Mouse (Mus musculus): Measurements from ENCODE around the gene Mad2l2.

The Mad2l2 gene

DNA sequence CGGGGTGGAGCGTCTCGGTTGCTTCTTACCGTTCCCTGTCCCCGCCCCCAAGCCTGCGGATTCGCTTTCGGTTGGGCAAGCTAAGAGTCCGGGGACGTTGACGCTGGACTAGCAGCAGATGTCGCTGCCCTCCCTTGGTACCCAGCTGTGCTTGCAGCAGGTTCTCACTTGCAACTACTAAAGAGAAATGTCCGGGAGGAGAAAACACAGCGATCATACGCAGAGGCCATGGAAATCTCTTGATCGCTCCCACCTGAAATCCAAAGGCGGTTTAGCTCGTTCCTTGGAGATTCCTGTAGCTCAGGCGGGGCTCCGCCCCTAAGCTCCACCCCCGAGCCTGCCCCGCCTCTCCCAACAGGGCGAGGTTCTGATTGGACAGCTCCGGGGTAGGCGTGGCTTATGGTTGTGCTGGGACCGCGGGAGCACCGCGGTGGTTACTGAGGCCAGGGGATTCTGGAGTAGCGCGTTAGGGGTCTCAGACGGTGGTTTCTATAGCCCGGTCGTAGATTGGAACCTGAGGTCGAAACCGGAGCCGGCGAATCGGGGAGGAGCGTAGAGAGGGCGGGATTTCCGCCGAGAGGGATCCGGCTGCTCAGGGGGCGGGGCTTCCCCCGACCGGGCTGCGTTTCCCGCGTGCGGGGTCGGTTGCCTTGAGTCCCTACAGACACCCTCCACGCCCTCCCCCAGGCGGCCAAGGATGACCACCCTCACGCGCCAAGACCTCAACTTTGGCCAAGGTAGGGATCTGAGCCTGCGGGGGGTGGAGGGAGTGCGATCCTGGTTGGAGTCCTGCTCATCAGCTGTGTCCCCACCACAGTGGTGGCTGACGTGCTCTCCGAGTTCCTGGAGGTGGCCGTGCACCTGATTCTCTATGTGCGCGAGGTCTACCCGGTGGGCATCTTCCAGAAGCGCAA lies 10.2 kb downstream of the Mad2l2 start:
- peak; percentile 95 for DNase-seq (ENCODE audit: low spot score)

DNA sequence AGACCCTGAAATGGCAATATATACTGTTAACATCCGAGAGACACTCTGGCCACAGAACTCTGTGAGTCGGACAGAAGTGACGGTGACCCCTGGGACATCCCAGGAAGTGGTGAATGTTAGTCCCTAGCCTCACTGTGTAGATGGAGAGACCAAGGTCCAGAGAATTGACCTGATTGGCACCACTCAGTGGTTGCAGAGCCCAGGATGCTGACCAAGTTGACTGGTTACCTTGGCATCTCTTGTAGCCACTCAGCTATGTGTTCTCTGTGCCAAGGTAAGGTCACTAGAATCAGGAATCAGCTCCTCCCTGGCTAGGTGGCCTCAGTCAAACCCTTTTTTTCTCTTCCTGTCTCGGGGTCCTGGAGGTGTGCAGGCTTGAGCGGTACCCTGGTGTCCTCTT lies 13.5 kb downstream of the Mad2l2 start:
- DNase-seq (ENCODE audit: low spot score), result no peak

DNA sequence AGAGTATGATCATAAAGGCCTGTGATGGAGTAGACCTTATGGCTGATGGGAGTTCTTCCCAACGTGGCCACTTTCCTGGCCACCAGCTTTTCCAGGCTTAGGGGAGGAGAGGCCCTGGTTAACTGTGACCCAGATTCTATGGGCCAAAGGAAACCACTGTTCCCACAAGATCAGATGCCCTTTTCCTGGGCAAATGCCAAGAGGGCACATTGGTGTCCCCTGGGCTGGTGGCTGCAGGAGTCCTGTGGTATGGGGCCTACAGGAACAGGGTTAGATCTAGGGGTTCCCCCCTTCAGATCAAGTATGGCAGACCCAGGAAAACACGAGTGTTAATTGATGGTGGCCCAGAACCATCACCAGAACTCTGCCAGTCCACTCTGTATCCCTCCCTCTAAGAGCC lies 17.5 kb downstream of the Mad2l2 start:
- no peak for DNase-seq (ENCODE audit: low spot score)

DNA sequence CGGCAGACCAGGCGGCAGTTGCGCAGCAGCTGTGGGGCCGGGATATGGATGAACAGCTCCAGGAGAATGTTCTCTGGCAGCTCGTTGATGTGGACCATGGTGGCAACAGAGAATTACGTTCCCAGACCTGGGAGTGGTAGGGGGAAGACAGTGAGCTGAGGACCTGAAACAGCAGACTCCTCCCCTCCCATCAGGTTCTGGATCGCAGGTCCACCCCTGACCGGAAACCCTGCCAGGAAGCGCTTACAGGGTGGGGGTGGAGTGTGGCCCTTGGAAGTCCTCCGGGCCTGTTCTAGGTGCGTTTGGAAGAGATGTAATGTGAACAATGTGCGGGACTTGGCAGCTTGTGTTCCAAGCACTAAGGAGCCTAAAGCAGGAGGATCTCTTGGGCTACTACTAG lies 19.4 kb downstream of the Mad2l2 start:
- peak; percentile 28 for DNase-seq (ENCODE audit: low spot score)

DNA sequence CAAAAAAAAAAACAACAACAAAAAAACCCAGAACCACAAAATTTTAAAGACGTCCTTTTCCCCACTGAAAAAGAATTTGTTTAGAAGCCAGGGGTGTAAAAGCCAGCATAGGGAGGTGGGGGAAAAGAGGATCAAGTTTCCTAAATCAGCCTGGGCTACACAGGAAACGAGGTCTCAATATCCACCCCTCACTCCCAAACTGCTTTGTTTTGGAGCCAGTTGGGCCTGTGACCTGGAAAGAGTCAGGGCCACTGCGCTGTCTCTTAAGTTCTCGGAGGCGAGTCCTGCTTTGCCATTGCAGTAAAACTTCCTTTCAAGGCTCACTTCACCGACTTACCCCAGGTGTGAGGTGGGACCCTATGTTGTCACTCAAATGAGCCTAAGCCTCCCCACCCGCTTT lies 20.1 kb downstream of the Mad2l2 start:
- no peak for DNase-seq (ENCODE audit: low spot score)

DNA sequence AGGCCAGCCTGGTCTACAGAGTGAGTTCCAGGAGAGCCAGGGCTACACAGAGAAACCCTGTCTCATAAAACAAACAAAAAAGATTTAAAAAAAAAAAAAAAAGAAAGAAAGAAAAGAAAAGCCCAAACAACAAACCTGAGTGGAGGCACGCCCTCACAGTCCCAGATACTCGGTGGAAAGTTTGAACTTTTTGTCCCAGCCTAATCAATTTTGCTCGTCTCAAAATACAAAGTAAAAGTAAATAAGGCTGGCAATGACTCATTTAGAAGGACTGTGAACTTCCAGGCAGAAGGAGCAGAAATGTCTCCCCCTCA lies 20.7 kb downstream of the Mad2l2 start:
- no peak for DNase-seq (ENCODE audit: low spot score)

DNA sequence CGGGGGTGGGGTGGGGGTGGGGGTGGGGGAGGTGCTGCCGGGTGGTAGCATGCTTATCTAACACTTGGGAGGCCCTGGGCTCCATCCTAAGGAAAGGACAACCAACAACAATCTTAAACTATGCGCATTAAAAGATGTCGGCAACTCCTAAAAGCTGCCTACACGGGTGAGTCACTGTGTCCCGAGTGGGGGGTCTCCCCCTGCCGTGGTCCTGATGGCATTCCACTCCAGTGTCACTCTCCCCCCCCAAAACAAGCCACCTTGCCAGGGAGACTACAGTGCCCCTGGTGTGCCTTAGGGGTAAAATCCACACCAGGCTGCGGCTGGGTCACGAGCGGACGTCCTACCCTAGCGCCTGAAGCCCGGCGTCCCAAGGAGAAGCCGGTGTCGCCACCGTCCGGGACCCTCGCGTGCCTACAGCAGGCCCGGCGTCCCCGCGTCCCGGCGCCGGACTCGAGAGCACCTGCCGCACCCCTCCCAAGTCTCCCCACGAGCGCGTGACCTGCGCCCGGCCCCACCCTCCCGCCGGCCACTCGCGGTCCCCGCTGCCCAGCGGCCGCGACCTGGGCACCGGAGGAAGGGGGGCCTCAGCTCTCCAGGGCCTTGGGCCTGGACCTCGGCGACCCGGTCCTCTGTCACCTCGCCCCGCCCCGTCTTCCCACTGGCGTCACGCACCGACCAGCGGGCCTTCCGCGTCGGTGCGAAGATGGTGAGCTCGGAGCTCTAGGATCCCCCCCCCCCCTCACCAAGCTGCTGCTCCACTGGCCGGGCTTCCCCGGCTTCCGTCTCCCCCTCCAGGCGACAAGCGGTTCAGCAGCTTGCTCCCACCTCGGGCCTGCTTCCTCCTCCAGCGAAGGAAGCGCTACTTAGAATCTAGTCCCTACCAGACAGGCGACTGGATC lies 21.3 kb downstream of the Mad2l2 start, which contains the start of gene Fbxo6:
Gene Fbxo6 (minus strand): TSS at position 874 of the 902 bp plus-strand sequence.
- peak; percentile 91 for DNase-seq (ENCODE audit: low spot score)

DNA sequence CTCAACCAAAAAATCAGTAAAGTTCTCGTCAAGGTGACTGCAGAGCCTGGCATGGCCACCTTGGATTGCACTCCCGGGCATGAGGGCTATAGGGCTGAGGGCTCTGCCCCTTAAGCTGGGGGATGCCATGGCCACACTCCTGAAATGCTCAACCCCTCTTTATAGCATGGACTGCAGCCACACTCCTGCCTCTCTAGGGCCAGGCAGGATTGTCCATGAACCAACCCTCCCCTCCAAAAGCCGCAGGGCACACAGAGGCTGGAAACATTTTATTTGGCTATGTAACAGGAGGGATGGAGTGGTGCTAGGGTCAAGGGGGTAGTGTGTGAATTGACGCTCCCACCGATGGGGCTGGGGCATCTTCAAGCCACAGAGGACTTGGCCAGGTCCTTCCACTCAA lies 22.4 kb downstream of the Mad2l2 start:
- no peak for DNase-seq (ENCODE audit: low spot score)

DNA sequence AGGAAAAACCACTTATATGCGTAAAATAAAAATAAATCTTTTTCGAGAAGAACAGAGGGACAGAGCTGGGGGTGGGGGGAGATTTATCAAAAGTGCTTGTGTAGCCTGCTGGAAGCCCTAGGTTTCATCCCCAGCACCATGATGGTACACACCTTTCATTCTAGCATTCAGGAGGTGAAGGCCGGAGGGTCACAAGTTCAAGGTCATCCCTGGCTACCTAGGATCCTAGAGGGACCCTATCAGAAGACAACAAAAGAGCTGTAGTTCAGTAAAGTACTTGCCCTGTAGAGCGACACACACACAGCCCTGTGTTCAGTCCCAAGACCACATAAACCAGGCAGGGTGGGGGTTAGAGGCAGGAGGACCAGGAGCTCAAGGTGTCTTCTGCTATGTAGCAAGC lies 23.8 kb downstream of the Mad2l2 start:
- no peak for DNase-seq (ENCODE audit: low spot score)

DNA sequence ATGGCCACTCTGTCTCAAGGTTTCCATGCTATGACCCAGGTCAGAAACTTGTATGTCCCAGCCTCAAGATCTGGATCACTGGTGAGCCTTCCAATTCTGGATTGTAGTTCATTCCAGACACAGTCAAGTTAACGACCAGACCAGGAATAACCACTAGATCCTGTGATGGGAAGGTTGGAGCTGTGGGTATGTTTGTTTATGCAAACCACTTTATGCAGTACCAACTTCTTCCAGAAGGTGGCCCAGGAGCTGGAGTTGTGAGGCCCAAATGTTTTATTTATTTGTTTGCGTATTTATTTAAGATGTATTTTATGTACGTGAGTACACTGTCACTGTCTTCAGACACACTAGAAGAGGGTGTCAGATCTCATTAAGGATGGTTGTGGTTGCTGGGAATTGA lies 24.8 kb downstream of the Mad2l2 start:
- DNase-seq (ENCODE audit: low spot score), result no peak

DNA sequence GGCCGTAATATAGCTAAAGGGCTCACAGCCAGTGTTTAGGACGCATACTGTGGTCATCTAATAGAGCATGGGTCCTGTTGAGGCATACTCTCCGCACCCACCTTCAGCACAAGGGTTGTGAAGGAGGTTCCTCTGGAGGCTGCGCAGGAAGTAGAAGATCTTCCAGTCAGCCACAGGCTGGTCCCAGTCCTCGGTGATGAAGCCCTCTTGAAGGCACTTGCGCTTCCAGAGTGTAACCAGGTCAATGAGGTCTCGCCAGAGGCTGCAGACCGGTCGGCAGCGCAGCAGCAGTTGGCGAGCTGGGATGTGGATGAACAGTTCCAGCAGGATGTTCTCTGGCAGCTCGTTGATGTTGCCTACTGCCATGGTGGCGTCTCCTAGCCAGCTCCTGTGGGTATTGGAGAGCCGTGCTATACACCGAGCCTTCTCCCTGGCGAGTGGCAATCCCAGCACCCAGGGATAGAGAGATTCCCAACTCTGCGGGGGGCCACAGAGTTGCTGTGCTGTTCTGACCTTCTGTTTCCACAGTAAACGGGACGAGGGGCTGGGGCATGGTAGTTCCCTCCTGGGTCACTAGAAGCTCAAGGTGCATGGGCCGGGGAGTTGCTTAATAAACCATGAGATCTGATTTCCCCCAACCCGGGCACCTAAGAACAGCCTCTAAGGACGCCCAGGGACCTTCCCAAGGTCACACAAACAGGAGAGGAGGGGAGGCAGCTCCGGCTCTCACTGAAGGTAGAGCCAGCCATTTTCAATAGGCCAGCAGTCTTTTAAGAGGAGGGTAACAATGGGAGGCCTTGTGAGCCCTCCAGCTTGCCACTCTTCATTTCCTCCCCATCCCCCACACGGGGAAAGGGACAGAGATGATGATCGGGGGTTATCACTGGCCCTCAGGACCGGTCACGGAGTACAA lies 28.5 kb downstream of the Mad2l2 start:
- DNase-seq (ENCODE audit: low spot score), result no peak

DNA sequence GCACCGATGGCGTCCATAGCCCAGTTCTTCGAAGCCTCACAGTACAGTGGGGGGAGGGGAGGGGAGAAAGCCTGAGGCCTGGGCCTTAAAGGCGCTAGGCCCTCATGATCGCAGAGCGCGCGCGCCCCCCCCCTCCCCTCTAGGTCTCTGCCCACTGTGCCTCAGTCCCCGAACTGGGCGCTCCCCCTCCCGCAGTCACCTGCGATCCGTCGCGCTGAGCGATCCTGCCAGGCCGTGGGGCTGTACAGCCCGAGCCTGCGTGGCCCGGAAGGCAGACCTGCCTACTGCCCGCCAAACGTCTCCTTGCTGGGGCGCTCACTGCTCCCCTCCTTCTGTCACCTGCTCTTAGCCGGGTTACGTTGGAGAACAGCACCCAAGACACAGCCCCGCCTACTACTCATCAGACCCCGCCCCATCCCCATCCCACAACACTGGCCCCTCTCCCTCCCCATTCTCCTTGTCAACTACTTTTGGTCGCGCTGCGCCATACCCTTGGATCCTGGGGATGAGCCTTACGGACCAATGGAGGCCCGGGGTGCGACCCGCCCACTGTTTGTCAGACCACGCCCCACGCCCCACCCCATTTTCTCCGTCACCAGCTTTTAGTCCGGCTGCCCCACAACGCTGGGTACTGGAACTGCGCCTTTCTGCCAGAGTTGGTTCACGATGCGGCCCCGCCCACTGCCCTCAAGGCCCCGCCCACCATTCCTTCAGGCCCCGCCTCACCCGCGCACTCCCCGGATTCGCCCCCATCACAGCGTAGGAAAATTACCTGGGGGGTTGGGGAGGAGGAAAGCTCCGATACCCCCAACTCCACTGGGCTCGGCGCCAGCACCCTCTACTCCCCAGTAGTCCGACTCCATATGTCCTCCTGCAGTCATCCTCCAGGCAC lies 29.6 kb downstream of the Mad2l2 start:
- DNase-seq (ENCODE audit: low spot score), result peak; percentile 93

DNA sequence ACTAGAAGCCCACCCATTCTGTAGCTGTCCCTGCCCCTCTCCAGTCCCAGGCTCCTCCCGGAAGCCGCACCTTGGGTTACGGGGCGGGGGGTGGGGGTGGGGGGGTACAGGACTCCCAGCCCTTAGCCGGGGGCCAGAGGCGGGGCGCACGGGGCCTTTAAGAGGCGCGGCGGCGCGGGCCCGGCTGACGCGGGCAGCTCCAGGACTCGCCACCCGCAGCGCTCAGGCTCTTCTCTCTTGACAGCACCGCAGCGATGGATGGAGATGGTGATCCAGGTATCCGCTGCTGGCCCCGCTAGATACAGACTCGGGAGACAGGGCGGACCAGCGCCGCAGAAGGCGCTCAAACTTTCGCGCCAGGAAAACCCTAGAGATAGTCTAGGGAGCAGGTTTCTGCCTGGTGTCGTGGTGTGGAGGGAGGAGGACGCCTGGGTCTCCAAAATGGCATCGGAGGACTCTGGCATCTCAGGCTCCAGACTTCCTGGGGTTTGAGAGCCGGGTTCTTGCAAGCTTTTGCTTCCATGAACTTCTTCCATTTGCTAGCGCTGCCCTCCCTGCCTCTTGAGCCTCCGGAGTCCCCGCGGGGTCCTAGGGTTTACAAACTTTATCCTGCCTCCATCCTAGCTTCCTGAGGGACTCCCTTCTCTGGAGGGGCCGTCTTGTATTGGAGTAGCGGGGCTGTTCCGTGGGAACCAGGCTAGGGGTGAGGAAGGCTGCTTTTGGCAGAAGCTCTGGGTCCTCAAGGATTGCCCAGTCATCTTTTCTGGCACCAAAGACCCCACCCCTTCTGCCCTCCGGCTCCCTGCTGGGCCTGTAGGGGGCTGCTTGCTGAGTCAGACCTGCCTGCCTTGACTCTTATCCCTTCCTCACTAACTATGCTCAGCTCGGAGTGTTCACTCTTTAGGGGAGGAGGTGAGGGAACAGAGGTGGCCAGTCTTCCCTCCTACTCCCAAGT lies 30.5 kb downstream of the Mad2l2 start, which contains the start of the genes Fbxo44 and Fbxo2:
Gene Fbxo44 (minus strand): TSS at position 47 of the 955 bp plus-strand sequence.
Gene Fbxo2 (plus strand): TSS at position 186 of the 955 bp plus-strand sequence.
- DNase-seq (ENCODE audit: low spot score), result no peak

DNA sequence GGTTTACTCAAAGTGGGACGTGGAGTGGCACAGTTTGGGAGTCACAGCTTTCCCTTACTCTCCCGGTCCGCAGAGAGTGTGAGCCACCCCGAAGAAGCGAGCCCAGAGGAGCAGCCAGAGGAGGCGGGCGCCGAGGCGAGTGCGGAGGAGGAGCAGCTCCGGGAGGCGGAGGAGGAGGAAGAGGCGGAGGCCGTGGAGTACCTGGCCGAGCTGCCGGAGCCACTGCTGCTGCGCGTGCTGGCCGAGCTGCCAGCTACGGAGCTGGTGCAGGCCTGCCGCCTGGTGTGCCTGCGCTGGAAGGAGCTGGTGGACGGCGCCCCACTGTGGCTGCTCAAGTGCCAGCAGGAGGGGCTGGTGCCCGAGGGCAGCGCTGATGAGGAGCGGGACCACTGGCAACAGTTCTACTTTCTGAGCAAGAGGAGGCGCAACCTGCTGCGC lies 33.8 kb downstream of the Mad2l2 start:
- DNase-seq (ENCODE audit: low spot score), result peak; percentile 86

DNA sequence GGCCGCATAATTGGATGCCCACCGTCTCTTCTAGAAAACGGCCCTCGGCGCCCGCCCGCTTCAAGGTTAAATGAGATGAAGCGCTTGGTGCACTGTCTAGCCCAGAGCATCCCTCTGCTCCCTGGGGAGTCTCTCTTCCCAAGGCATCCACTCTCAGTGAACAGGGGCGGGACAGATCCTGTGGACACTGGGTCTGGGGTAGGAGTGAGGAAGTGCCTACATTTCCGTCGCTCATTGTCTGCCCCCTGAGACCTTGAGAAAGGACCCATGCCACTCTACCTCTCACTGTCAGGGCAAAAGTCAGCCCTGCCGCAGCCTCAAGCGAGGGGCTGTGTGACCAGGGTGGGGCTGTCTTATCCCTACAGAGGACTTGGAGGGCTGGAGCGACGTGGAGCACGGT lies 34.3 kb downstream of the Mad2l2 start:
- DNase-seq (ENCODE audit: low spot score), result no peak

DNA sequence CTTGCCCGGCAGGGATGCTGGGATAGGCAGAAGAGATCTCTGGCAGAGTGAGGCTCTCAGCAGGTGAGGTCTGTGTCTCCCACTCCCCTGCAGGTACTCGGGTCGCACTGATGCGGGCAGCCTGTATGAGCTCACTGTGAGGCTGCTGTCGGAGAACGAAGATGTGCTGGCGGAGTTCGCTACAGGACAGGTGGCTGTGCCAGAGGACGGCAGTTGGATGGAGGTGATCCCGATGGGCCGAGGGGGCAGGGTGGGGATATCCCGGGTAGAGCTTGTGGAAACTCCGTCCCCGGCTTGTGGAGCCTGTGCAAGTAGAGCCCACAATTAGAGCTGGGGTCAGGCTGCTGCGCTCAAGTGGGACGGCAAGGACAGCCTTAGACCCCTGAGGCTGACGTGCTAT lies 35.4 kb downstream of the Mad2l2 start:
- no peak for DNase-seq (ENCODE audit: low spot score)

DNA sequence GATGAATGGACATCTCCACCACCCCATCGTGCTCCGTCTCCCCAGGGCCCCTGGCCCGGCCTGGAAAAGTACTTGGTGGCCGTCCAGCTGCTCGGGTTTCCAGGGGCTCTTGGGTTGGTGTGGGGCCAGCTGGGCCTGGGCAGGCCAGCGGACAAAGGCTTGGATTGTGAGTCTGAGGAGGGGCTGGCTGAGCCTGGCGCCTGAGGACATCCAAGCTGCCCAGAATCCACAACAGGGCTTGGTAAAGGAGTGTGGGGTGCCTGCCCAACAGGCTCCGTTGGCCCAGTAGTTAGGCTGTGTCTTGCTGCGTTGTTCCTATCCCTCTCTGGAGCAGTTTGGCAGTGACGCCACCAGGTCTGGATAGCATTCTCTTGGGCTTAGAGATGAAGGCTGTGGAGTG lies 36.2 kb downstream of the Mad2l2 start:
- DNase-seq (ENCODE audit: low spot score), result no peak

DNA sequence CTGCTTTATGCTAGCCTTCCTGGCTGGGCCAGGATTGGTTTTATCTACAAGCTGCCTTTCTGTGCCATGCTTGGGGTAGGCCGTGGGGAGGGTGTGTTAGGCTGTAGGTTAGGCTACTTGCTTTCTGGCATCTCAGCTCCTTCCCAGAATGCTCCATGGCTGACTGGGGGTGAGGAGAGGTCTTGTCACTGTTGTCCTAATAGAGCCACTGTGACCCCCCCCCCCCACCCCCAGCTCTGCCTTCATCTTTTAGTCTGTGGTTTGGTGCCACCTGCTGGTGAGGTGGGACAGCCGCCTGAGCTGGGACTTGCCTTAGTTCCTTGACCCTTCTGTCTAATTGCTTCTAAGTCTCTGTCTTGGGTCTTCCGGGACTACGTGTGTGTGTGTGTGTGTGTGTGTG lies 36.8 kb downstream of the Mad2l2 start:
- peak; percentile 69 for DNase-seq (ENCODE audit: low spot score)

DNA sequence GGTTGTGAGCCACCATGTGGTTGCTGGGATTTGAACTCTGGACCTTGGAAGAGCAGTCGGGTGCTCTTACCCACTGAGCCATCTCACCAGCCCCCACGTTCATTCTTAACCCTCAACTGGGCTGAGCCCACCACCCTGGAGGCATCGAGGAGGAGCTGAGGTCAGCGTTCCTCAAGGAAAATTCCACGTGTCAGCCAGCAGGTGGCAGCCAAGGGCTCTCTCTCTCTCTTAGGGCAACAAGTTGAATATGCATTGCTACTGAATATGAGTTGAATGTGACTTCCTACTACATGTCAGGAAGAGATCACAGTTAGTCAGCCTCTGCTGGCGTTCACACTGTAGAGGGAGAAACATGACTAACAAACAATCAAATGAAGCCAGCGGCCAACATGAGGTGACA lies 38.1 kb downstream of the Mad2l2 start:
- DNase-seq (ENCODE audit: low spot score), result no peak

DNA sequence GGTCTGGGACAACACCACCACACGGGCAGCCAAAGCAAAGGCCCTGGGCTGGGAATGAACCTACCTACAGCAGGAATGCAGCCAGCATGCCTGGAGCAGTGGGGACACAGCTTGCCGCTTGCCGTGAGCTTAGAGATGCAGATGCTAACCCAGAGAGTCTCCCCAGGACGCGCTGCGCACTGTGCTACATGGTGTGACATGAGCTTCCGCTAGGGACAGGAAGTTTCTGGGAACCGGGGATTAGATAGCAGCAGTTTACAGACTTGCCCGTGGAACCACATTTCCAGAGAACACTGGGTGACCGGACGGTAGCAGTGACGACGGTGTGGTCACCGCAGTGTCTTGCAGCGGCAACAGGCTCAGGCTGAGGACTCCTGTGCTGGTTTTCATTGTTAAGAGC lies 39.4 kb downstream of the Mad2l2 start:
- no peak for DNase-seq (ENCODE audit: low spot score)

Measured in lung, postnatal 25 days (tissue).